Mouse (Mus musculus) hindbrain, embryonic 12.5 days (tissue): ENCODE measurements around the gene Disc1. TPM values are rescaled to one million over a fixed set of nuclear protein-coding genes. Genes with fewer than 3 reads are reported as not detected.
A peak's percentile ranks its signal among the peaks of the same experiment; 100 is the strongest.

Experiments
- ATAC-seq: fragments of 200-750 bp; cut with Nextera tagmentation; 2 replicates; pipeline ENCODE4 v1.8.0; 2017; ENCODE audit warnings: moderate TSS enrichment; ENCODE audit not compliant: low FRiP score
- H3K27ac ChIP-seq: fragments of 300-500 bp; sonication (generic); 2 replicates; pipeline ENCODE4 v1.5.1; 2016; ENCODE audit warnings: mild to moderate bottlenecking
- H3K27me3 ChIP-seq: fragments of 300-500 bp; sonication (generic); 2 replicates; pipeline ENCODE4 v1.6.1; 2016; ENCODE audit warnings: mild to moderate bottlenecking
- H3K36me3 ChIP-seq: fragments of 300-500 bp; sonication (generic); 2 replicates; pipeline ENCODE4 v1.6.1; 2016; ENCODE audit warnings: mild to moderate bottlenecking
- H3K4me1 ChIP-seq: fragments of 300-500 bp; sonication (generic); 2 replicates; pipeline ENCODE4 v1.6.1; 2016
- H3K4me2 ChIP-seq: fragments of 300-500 bp; sonication (generic); replicated peaks from 2 replicates; pipeline ENCODE4 v1.6.1; 2016; ENCODE audit warnings: mild to moderate bottlenecking
- H3K4me3 ChIP-seq: fragments of 300-500 bp; sonication (generic); 2 replicates; pipeline ENCODE4 v1.5.1; 2016; ENCODE audit warnings: mild to moderate bottlenecking
- H3K9ac ChIP-seq: fragments of 300-500 bp; sonication (generic); 2 replicates; pipeline ENCODE4 v1.6.1; 2016; ENCODE audit warnings: mild to moderate bottlenecking, moderate library complexity
- H3K9me3 ChIP-seq: fragments of 300-500 bp; sonication (generic); replicated peaks from 2 replicates; pipeline ENCODE4 v1.6.1; 2016; ENCODE audit warnings: mild to moderate bottlenecking
- WGBS: fragments of 180-500 bp; shearing (Covaris S2); methylation state at CpG from one replicate; pipeline ENCODE4 v1.1.7; 2016; 5-methylcytosine and 5-hydroxymethylcytosine counted together
- polyA plus RNA-seq: library from polyadenylated mRNA; unstranded; fragments of >200 nt; fragmentation: Nextera tagmentation; extraction: Ambion mirVana; gene quantifications from 2 replicates; pipeline ENCODE4 v1.2.1, GENCODE M21; 2016

Gene Disc1
- polyA plus RNA-seq = 2.7 and 2.8 TPM in 2 replicates

DNA sequence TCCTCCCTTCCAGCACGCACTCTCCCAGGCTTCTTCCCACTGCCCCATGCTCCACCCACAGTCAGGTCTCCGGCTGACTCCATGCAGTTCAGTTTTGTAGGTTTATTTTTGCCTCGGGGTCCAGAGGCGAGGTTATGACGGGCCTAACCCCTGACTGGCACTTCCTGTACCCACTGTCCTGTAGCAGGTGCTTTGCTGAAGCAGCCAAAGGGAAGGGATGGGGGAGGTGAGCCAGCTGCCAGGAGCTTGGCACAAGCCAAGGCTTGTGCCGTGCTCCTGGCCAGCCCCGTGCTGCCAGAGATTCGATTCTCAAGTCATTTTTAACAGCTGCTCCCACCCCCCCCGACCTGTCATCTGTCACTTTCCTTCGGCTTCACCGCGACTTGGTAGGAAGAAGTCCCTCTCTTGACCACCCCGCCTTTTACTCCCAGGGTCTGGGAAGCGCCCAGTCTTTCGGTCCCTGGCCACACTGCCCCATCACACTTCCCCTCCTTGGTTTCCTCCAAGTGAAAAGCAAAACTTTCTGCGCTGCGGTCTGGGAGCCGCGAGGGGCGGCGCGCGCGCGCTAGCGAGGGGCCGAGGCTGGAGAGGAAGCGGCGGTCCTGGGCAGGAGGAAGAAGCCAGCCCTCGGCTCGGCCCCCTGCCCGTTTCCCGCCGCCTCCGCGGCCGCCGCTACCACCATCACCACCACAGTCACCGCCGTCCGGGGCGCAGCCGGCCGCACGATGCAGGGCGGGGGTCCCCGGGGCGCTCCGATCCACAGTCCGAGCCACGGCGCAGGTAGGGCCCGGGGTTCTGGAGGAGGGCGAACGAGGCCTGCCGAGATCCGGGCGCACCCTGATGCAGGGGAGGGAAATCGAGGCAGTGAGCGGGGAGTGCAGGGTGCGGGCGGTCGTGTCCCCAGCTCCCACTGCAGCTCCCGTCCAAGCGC is at the start of gene Disc1:
Gene Disc1 (plus strand): TSS at position 691 of the 931 bp plus-strand sequence.
- peak within 1 kb of the TSS; percentile 48 for H3K9ac ChIP-seq
- ATAC-seq = no peak
- 2% methylated on average over 58 of the region's 65 CpGs for WGBS
- no peaks in the 10 kb centered on the region for H3K36me3 ChIP-seq
- peak within 1 kb of the TSS; percentile 76 for H3K4me2 ChIP-seq
- H3K4me1 ChIP-seq = peaks cover 9% of the 10 kb centered on the region; the same call in 1 of the 2 replicates
- no peaks in the 10 kb centered on the region; the same call in 1 of the 2 replicates for H3K9me3 ChIP-seq
- H3K4me3 ChIP-seq = peak within 1 kb of the TSS; percentile 47
- H3K27ac ChIP-seq = peak within 1 kb of the TSS; percentile 36; the same call in 1 of the 2 replicates
- peaks cover 40% of the 10 kb centered on the region for H3K27me3 ChIP-seq

DNA sequence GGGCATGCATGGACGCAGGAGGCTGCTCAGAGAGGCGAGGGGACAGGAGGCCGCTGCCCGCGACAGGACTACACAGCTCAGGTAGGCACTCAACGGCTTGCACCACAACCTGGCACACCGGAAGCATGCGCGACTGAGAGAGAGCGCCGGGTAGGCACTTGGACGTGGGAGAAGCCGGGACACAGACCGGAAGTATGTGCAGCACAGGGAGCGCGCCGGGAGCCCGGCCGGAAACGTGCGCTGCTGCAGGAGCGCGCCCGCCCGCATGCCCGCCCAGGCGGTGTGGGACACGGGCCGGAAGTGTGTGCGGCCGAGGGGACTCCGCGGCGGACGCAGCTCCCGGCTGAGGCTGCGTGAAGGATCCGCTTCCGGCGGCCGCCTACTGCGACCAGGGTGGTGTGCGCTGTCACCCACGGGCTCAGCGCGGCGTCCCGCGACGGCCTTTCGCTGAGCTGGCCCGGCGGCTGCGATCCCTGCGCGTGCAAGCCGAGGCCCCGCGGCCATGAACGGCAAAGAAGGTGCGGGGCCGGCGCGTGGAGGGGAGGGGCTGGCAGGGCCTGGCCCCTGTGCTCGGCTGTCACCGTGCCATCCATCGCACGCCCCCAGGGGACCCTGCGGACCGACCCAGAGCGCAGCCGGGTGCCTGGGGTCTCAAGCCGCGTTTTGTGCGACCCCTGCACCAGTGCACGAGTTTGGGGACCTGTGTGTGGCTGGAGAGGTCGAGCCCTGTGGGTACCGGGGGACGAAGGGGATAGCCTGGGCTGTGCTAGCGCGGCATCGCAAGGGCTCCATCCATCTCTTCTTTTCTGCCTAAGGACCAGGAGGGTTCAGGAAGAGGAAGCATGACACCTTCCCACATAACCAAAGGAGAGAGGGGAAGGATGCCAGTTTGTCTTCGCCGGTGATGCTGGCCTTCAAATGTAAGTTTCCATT is 41.0 kb upstream of the Disc1 start, which contains the start of gene Tsnax:
Gene Tsnax (plus strand): TSS at position 303 of the 933 bp plus-strand sequence.
- Histone ChIP-seq H3K4me1 (peaks cover 6% of the 10 kb centered on the region; the same call in 1 of the 2 replicates), H3K4me3 (peak within 1 kb of the TSS; percentile 98), H3K36me3 (peaks cover 28% of the 10 kb centered on the region), H3K4me2 (peak within 1 kb of the TSS; percentile 86), H3K27ac (peak within 1 kb of the TSS; percentile 89), H3K9me3 (no peaks in the 10 kb centered on the region), H3K27me3 (peaks cover 8% of the 10 kb centered on the region; the same call in 1 of the 2 replicates), H3K9ac (peak within 1 kb of the TSS; percentile 96)
- peak; percentile 99 for ATAC-seq
- 2% methylated on average over 73 of the region's 84 CpGs for WGBS

DNA sequence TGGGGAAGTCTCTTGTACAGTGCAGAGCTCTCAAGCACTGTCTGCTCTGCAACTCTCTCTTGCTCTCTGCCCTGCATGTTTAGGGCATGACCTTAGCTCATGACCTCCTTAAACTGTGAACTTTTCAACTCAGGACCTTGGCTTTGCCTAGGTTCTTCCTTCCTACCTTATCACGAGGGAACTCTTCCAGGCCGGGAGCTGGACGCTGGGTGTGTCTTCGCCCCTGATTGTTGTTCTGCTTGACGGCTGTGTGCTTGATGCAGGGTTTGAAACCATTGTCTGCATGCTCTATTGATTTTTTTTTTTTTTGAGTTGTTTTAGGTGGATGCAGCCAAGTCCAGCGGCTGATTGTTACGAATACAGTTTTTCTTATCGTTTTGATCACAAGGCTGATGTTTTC is 29.9 kb upstream of the Disc1 start:
- H3K4me1 ChIP-seq = no peaks in the 10 kb centered on the region
- no peak overlapping the region for H3K4me2 ChIP-seq
- no peaks in the 10 kb centered on the region for H3K9me3 ChIP-seq
- 91% methylated on average over 8 of the region's 8 CpGs for WGBS
- ATAC-seq = no peak
- H3K4me3 ChIP-seq = no peak overlapping the region
- no peaks in the 10 kb centered on the region for H3K27me3 ChIP-seq
- peaks cover 59% of the 10 kb centered on the region for H3K36me3 ChIP-seq
- H3K27ac ChIP-seq = no peak overlapping the region
- H3K9ac ChIP-seq = no peak overlapping the region

DNA sequence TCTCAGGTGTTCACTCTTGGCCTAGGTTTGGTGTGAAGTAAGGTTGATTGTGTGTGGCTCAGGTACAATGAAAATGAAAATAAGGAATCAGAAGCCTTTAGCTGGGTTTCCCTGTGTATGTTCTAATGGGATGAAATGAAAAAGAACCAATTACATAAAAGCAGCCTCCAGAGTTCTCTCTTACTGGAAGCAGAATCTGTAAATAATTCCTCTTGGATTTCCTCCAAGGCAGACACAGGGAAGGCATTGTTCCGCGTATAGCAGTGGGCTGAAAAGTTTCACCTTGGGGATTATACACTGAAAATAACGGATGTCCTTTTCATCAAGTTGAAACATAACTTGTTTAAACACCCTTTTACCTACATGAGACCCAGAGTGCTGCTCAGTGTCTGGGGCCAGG is 26.8 kb upstream of the Disc1 start:
- Histone ChIP-seq H3K4me3 (no peak overlapping the region), H3K9me3 (no peaks in the 10 kb centered on the region), H3K9ac (no peak overlapping the region), H3K4me1 (no peaks in the 10 kb centered on the region), H3K4me2 (no peak overlapping the region), H3K27ac (no peak overlapping the region), H3K27me3 (no peaks in the 10 kb centered on the region), H3K36me3 (peaks cover 78% of the 10 kb centered on the region)
- no peak for ATAC-seq
- WGBS = 82% methylated on average over 3 of the region's 3 CpGs

DNA sequence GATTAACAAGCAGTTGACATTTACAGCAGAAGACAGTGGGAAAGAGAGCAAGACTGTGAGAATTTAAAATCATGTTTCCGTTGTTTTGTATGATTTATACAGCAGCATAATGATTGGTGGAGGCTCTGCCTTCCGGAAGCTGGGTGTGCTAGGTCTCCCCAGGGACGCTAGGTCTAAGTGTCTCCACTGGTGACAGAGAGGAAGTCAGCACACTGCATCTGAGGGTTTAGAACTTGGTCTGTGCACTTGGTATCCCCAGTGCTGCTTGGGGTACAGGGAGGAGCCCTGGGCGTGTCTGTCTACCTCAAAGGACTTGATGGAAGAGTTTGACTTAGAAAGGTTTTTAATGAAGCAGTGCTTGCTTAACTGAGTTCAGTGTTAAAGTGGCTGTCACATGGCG is 25.2 kb upstream of the Disc1 start:
- WGBS = 95% methylated on average over 5 of the region's 5 CpGs
- H3K27ac ChIP-seq = no peak overlapping the region
- H3K36me3 ChIP-seq = peaks cover 86% of the 10 kb centered on the region
- no peak for ATAC-seq
- H3K9ac ChIP-seq = no peak overlapping the region
- H3K4me3 ChIP-seq = no peak overlapping the region
- no peaks in the 10 kb centered on the region for H3K9me3 ChIP-seq
- no peaks in the 10 kb centered on the region for H3K27me3 ChIP-seq
- H3K4me2 ChIP-seq = no peak overlapping the region
- H3K4me1 ChIP-seq = no peaks in the 10 kb centered on the region

DNA sequence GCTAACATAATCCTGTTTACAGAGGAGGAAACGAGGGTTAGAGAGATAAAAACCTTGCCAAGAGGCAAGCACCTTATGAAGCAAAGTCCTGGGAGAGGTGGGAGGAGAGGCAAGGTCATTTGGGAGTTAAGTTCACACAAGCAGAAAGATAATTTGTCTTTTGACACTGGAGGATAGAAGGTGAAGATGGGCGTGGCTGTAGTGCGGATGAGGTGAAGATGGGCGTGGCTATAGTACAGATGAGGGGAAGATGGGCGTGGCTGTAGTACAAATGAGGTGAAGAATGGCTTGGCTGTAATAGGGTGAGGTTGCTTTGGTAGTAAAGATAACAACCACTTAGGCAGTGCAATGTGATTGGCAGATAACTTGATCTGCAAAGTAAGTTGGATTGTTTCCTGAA is 22.7 kb upstream of the Disc1 start:
- 84% methylated on average over 5 of the region's 5 CpGs for whole genome bisulfite sequencing
- Histone ChIP-seq H3K9me3 (no peaks in the 10 kb centered on the region), H3K9ac (no peak overlapping the region), H3K4me1 (no peaks in the 10 kb centered on the region; the same call in 1 of the 2 replicates), H3K27ac (no peak overlapping the region), H3K27me3 (no peaks in the 10 kb centered on the region), H3K36me3 (peaks cover 68% of the 10 kb centered on the region), H3K4me2 (no peak overlapping the region), H3K4me3 (no peak overlapping the region)
- ATAC-seq = no peak

DNA sequence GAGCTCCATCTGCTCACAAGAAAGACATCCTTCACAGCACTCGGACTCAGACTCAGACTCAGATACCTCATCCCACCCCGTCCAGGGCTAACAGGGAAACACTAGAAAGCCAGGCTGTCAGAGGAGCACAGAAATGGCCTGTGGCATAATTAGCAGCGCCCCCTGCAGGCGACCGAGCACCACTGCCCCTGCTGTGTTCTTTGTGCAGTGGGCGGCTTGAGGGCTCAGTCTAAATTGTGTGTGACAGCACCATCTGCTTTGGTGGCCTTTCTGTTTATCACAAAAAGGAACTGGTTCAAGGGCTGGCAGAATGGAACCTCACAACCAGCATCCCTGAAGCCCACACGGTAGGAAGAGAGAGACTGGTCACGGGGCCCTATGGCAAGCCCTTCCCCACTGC is 19.3 kb upstream of the Disc1 start:
- Histone ChIP-seq H3K27me3 (no peaks in the 10 kb centered on the region), H3K9ac (no peak overlapping the region), H3K4me3 (no peak overlapping the region), H3K4me1 (peaks cover 3% of the 10 kb centered on the region; the same call in 1 of the 2 replicates), H3K4me2 (no peak overlapping the region), H3K27ac (peak overlapping the region; percentile 31; the same call in 1 of the 2 replicates), H3K9me3 (no peaks in the 10 kb centered on the region), H3K36me3 (peaks cover 63% of the 10 kb centered on the region)
- 26% methylated on average over 8 of the region's 8 CpGs for WGBS
- ATAC-seq = peak; percentile 77

DNA sequence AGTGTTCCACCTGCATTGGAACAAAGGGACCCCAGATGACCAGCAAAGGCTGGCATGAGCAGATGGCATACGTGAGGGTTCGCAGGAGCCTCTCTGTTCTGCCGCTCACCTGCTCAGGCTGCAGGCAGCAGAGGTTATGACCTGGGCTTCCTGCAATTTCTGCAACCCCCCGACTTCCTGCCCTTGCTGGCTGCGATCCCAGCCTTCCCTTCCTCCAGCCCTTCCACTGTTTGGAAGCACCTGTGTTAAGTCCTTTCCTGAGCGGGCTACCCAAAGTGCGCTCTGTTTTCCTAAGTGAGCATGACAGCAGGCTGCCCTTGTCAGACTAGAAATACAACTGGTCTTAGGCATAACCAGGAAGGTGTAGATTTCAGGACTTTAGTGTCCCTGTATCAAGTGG is 16.9 kb upstream of the Disc1 start:
- WGBS = 79% methylated on average over 7 of the region's 7 CpGs
- Histone ChIP-seq H3K4me2 (no peak overlapping the region), H3K27me3 (no peaks in the 10 kb centered on the region), H3K9me3 (no peaks in the 10 kb centered on the region), H3K4me1 (peaks cover 3% of the 10 kb centered on the region; the same call in 1 of the 2 replicates), H3K9ac (no peak overlapping the region), H3K36me3 (peaks cover 52% of the 10 kb centered on the region), H3K27ac (no peak overlapping the region), H3K4me3 (no peak overlapping the region)
- ATAC-seq = no peak

DNA sequence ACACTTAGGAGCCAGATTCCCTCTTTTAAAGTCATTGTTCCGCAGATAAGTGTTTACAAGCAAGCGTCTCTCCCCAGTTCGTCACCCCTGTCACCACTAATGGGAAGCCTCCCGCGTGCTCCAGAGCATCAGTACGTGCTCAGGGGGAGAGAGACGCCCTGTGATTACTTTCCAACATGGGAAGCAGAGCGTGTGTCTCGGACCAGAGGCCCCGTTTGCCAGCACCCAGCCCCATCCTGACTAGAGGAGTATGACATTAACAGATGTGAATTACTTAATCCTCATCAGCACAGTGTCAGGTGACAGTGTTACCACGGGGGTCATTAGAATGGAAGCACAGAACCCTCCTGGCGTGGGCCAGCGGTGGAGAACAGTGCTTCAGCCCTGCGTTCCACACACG is 15.3 kb upstream of the Disc1 start:
- peaks cover 9% of the 10 kb centered on the region for H3K4me1 ChIP-seq
- ATAC-seq = no peak
- 83% methylated on average over 15 of the region's 15 CpGs for WGBS
- no peak overlapping the region for H3K27ac ChIP-seq
- H3K27me3 ChIP-seq = no peaks in the 10 kb centered on the region
- peaks cover 40% of the 10 kb centered on the region for H3K36me3 ChIP-seq
- H3K4me2 ChIP-seq = no peak overlapping the region
- no peaks in the 10 kb centered on the region for H3K9me3 ChIP-seq
- no peak overlapping the region for H3K9ac ChIP-seq
- no peak overlapping the region for H3K4me3 ChIP-seq

DNA sequence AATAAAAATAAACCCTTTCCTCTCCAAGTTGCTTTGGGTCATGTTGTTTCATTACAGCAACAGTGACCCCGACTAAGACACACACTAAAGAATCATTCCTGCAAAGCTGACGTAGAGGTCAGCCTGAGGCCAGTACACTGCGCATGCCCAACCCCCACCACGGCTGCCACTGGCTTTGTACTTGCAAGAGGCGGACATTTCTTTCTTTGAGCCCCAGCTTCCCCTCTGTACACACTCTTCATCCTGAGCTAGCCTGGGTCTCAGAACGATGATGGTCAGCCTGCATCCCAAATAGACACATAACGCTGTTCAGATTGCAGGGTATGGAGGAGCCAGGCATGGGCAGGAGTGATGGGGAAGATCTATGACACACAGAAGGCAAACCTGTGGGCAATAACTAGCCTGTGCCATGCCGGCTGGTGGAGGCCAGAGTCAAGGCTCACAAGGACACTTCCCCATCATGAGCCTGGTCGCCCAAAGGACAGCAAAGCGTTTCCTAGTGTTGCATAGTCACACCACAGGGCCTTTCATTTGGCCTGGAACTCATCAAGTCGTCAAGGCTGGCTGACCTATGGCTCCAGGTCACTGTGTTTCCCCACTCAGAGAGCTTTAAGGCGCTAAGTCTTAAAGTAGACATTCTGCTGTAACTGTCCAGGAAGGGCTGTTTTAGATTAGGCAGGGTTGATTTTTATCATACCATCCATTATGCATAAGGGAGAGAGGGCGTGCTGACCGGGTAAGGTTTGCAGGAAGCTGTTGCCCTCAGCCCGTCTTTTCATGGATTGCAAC is 13.2 kb upstream of the Disc1 start:
- Histone ChIP-seq H3K36me3 (peaks cover 35% of the 10 kb centered on the region), H3K27ac (no peak overlapping the region), H3K9ac (no peak overlapping the region), H3K4me2 (no peak overlapping the region), H3K9me3 (no peaks in the 10 kb centered on the region), H3K27me3 (no peaks in the 10 kb centered on the region), H3K4me3 (no peak overlapping the region), H3K4me1 (peaks cover 9% of the 10 kb centered on the region; the same call in 1 of the 2 replicates)
- ATAC-seq = no peak
- WGBS = 69% methylated on average over 15 of the region's 15 CpGs

DNA sequence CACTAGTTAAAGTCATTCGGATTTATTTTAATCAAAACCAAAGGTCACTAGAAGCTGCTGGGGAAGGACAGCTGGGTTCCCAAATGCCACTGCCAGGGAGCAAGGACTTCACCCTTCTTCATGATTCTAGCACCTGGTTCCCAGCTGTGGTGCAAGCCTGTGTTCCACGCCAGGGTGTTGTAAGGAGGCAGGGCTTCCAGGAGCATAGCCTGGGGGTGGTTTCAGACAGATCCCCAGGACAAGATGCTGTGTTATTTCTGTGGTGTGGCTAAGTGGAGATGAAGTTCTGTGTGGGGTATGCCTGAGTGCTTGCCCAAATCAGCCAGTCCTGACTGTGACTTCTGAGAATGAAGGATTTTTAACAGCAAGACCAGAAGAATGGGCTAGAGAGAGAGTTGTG is 12.5 kb upstream of the Disc1 start:
- no peak overlapping the region for H3K4me2 ChIP-seq
- H3K27ac ChIP-seq = no peak overlapping the region
- peaks cover 35% of the 10 kb centered on the region for H3K36me3 ChIP-seq
- no peak overlapping the region for H3K9ac ChIP-seq
- H3K9me3 ChIP-seq = no peaks in the 10 kb centered on the region
- no peak overlapping the region for H3K4me3 ChIP-seq
- no peak for ATAC-seq
- WGBS = 67% methylated on average over 2 of the region's 2 CpGs
- H3K4me1 ChIP-seq = peaks cover 9% of the 10 kb centered on the region; the same call in 1 of the 2 replicates
- H3K27me3 ChIP-seq = no peaks in the 10 kb centered on the region
